Mouse (Mus musculus) 3134 (cell line): ENCODE results near the gene Fat3.

Experiments used
- DNase-seq: peaks from one replicate; pipeline ENCODE4 v3.0.0-alpha.2; 2011; ENCODE audit warnings: low spot score; ENCODE audit not compliant: insufficient read length; ENCODE audit errors: extremely low read depth

Fat3 gene

DNA sequence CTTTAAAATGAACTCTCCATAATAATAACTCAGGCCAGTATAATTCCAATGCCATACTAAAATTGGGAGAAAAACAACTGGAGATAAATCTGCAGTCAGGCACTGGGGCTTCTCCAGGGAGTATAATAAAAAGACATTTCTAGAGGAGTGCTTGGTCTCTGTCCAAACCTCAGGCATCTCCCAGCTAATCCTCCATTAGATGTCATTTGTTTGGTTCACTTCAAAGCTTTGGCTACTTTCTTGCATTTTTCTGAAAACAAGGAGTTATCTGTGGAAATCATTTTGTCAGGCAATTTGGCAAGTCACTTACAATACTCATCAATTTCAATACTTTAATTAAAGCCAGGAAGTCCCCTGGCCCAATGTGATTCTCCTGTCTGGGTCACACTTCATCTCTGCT, 351.0 kb downstream of the Fat3 start:
- DNase-seq: no peak

DNA sequence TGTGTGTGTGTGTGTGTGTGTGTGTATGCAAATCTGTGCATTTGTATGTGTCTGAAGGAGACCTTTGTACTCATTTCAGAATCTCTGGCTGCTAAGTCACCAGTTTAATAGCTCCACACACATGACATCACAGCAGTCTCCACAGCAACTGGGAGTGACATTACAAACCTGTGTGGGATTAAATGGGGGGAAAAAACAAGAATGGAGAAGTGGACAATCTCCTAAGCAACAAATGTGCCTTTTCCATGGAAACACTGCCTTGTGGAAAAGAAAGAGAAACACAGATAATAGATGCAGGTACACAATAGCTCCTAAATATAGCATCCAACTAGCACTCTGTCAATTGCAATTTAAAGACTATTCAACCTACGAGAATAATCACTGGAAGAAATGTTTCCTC, 353.4 kb downstream of the Fat3 start:
- no peak for DNase-seq

DNA sequence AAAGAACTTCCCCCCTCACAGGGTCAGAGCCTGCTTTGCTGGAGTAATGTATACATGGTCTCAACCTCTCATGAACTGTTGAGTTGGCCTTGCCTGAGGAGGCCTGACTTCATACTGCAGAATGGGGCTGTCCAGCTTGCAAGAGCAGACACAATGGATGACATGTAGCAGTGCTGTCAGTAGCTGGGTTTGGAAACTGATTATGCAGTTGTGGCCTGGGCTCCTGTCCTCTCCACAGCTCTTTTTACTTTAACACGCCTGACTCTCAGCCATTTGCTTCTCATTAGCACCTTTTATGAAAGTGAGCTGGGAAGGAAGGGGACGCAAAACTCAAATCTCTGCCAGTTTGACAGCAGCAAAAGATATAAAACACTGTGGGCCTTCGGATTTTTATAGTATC, 356.4 kb downstream of the Fat3 start:
- no peak for DNase-seq

DNA sequence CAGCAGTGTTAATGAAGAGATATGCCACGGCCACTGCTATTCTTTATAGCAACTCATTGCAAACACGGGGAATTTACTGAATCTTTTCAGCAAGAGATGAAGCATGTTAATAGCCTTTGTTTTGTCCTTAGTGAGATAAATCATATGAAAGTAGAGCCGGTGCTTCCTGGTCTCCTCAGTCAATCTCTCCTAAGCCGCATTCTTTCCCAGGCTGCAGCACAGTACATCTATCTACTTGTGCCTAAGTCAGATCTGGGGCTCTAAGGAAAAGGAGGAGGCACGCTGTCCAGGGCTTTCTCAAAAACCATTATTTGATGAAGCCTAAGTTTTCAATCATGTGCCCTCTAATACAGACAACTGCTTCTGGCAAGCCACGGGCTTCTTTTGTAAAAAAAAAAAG, 361.8 kb downstream of the Fat3 start:
- DNase-seq: no peak

DNA sequence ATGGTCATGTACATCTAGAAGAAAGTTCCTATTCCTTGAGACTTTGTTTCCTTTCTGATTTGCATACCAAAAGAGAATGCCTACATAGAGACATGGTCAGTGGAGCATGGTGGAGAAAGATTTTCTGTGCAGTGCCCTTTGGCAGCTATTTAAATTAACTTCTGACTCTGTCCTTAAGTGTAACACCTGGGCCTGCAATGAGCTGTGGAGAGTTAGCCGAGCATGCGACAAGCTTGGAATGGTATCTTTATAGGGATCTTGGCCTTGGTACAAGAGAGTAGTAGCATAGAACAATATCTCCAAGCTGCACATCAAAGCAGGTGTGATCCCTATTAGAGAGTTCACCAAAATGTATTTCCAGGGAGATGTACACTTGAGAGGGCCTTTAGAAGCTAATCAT, 368.0 kb downstream of the Fat3 start:
- no peak for DNase-seq

DNA sequence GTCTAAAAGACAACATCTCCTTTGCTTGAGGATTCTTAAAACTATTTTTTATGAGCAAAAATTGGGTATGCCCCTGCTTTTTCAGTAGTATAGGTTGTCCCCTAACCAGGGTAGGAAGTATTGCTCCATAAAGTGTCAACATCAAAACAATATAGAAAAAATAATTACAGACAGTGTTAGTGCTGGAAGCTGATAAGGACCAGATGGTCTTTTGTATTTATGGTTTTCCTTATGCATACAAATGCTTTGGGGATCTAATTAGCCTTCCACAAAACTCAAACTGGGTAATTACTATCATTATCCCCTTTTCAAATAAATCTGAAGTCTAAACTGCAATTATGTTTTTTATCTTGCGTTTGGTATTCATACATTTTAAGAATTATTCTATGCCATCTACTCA, 368.5 kb downstream of the Fat3 start:
- no peak for DNase-seq

DNA sequence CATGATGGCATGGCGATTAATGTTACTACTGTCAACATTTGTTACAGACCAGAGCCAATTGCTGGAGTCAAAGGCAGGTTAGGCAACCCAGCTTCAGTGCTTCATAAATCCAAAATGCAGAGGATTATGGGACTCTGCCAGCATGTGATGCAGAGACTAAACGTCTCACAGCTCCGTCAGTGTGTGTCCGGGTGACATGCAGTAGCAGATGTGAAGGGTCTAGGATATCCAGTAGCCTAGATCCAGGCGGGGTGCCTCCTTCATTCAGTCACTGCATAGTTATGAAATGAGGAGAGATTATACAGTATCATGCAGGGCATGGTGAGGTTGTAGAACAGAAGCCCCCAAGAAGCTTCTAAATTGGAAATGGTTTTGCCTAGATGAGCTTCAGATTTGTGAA, 379.3 kb downstream of the Fat3 start:
- DNase-seq: no peak

DNA sequence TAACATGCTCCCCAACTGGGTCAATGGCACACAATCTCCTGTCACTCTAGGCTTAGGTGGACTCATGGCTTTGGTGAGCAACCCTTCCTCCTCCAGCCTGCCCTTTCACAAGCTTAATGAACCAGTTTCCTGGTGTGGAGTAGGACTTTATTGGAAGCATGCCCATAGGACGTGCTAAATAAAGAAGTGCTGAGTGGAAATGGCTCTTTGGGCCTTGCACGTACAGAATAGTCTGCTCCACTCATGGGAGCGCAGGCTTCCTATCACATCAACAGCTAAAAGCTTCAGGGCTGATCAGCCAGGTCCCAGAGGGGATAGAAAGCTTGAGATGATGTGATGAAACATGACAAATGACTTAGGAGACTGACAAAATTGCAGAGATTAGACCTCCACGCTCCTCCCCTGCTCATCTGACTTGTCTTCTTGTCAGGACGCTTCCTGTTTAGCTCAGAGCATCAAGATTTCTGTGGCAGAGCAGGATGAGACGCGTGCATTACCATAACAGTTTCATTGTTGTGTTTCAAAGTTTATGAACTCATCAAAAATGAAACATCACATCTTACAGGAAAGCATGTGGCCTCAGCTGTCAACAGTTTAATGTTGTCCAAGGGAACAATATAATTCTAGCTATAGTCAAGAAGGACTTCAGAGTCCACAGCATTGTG, 386.1 kb downstream of the Fat3 start:
- no peak for DNase-seq

DNA sequence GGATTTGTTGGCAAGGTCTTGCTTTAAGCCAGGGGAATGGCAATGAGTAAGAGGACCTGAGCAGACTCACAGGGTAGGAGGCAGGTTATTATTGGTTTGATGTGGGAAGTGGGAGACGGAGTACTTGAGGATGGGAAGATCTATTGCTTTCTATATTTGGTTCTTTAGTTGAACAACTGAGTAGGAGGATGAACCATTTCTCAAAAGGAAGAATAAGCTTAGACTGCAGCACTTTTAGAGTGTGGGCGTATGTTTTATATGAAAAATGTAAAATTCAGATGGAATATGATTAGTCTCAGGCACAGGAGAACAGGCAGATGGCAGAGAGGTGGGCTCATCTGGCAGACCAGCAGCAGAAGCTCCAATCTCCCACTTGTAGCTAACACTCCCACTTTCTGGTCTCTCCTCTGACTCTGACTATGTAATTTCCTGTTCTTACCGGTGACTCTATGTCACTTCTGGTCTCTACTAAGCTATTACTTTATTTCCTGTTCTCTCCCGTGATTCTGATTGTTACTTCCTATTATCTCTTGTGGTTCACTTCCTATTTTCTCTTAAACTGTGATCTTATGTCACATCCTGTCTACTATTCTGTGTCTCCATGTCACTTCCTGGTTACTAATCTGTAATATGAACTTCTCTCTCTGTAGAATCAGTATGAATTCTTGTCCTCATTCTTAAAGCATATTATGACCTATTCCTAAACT, 387.0 kb downstream of the Fat3 start:
- no peak for DNase-seq

DNA sequence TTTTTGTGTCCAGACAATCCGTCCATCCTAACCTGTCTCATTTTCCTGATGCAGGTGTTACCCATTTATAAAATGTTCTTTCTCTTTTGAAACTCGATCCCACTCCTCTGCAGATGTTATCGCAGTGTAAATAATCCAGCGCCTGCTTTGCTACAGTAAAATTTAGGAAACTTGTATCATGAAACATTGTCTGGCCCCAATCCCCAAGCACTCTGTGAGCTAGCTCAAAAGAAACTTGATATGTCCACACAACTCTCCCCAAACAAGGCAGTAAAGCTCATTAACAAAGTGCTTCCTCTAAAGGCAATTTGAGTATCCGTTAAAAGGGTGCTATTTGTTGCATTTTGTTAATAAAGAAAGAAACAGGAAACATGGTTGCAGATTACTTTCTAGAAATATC, 393.2 kb downstream of the Fat3 start:
- DNase-seq: no peak

DNA sequence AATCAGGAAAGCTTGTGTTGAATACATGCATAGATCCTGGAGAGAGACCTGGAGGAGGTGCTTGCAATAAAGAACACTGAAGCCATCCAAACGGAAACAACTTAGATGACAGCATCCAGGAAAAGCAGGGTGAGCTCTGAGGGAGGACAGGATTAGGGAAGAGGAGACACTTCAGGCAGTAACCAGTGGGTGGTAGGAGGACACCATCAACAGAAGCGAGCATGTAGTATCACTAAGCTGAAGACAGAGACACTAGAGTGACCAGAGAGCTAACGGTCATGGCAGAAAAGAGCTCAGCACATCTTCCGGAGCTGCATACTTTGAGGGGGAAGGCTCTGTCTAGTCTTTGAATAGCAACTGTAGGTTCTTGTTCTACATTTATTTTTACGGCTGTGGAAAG, 393.7 kb downstream of the Fat3 start:
- no peak for DNase-seq

DNA sequence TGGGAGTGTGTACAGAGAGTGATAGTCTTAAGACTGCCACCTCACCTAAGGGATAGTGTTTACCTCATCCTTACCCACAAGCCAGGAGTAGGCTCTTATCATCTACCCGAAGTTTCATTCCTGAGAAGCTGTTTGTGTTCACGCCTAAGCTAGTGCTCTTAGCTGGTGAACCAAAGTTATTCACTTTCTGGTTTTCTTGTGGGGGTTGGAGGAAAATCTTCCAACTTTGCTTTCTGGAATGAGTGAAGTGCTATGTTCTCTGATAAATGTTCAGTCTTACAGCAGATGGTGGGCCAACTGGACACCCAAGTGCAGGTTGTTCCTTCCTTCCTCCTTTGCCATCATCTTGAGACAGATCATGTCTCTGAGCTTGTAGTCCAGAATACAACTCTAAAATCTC, 402.5 kb downstream of the Fat3 start:
- DNase-seq: no peak

DNA sequence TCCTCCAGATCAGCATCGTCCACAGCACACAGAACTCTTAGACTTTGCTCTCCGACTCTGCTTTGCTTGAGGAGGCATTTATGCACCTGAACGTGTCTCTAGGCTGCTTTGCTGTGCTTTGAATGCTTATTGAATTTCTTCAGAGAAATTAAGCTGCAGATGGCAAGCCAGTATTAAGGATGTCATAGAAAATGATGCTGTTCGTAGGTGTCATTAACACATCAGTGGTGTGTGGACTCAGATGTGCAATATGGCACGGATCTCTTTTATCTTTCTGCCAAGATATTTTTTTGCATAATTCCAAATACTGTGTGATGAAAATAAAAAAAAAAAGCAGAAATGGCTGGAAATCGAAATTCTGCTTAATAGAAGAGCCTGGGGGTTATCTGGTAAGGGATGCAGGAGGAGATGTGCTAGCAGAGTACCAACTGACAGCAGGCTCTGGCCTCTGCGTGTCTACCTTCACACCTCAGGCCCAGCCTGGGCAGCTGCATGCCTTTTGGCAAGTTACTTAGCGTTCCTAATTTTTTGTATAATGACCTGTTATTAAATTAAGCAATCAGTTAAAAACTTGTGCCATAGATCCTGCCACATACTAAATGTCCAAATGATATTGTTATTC, 407.9 kb downstream of the Fat3 start:
- DNase-seq: no peak

DNA sequence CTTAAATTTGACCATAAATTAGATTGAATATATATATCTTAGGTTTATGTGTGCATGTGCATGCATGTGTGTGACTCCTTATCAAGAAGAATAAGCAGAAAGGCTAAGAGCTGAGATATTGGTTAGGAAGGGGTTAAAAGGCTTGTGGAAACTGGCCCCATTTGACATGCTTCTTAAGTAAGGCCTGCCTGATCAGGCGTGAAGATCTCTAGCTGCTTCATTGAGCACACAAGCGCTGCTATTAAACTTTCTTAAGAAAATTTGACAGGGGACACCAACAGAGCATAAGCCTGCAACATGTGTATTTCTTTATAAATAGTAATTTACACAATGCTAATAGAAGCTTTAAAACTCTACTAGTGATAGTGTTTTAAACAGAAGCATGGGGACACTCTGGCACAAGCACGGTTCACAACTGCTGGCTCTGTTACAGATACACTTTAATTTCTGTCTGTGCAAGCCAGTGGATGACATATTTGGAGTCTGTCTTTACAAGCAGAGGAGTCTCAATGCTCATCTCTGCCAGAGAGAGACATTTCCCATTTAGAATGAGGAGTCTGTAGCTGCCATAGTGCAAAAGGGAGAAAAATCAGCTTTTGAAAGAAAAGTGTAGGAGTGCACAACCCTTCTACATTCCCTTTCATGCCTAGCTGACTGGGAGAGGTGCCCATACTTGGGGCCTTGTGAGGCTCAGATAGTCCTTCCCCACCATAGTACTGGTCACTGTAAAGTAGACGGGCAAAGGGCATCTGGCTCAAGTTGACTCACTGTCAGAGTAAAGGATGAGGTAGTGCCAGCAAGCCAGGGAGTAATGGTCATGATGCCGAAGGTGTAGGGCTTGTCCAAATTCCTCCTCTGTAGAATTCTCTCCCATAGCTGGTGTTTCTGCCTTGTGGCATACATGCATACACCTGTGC, 408.8 kb downstream of the Fat3 start:
- no peak for DNase-seq

DNA sequence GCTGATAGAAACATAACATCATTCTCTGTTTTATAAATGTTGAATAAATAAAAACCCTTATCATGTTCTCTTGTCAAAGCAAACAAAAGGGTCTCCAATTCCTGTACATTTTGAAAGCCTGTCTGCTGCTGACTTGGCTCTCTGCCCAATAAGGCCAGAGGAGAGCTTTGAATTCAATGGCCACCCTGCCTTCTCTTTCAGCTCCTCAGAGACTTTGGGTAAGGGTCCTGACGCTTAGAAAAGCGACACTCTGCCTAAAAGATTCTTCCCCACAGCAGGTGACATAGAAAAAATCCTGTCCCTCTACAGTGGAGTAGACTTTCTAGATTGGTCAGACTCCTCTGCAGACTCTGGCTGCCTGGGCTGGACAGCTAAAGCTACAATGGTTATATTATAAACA, 421.8 kb downstream of the Fat3 start:
- DNase-seq: no peak

DNA sequence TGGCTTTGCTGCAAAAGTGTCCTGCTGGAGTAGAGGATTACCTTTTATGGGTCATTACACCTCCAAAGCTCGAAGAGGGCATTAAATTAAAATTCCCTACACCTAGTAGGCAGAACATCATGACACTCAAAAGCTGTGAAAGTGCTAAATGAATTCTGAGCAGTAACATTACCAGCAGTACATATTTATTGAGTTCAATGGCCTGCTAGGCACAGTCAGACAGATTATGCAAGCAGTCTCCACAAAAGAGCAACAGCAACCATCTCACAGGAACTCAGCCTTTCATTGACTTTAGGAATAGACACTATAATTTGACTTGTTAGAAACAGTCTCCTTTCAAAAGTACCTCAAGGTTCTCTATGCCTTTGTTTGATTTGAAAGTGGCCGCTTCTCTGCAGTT, 426.4 kb downstream of the Fat3 start:
- DNase-seq: no peak

DNA sequence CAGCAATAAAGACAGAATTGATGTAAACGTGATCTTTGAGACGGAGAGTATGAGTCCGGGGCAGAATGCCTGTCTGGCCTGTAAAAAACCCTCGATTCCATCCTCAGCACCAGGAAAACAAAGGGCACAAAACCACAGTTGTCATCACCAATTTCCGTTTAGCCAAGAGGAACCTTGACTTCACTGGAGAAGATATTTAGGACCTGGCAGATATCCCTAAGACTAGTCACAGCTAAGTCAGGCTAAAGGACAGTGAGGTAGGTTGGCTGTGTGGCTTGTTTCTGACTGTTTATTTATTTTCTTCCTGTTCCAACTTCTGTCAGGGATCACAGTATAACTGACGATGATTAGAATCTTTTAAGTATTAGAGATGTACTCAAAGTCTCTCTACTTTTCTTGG, 427.0 kb downstream of the Fat3 start:
- no peak for DNase-seq

DNA sequence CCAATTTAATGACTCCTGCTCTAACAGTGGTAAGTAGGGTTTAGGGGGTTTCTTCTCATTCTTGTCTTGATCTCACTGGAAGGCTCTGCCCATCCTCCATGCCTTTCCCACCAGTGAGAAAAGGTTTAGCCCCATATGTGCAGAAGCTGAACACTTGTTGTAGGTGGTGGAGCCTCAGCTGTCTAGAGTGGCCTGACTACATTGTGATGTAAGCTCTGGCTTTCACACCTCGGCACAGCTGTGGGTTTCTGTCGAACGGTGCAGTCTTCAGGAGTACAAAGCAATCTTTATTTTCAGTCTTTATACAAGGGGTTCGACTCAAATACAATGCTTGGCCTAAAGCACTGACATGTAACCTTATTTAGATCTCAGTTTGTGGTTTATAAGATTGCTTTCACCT, 437.6 kb downstream of the Fat3 start:
- DNase-seq: no peak

DNA sequence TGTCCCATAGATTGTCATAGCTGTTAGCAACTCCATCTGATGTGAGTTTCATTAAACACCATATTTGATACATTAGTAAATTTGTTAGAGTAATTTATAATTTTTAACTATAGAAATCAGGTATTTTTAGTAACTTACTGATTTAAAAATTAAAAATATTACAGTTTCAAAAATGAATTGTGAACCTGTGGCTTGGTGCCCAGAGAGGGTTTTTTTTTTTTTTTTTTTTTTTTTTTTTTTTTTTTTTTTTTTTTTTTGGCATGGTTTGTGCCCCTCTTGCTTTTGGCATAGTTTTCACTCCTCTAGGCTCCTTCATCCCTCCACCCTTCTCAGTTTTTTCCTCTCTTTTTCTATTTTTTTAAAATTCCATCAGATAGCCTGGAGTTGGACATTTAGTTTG, 438.6 kb downstream of the Fat3 start:
- DNase-seq: no peak

DNA sequence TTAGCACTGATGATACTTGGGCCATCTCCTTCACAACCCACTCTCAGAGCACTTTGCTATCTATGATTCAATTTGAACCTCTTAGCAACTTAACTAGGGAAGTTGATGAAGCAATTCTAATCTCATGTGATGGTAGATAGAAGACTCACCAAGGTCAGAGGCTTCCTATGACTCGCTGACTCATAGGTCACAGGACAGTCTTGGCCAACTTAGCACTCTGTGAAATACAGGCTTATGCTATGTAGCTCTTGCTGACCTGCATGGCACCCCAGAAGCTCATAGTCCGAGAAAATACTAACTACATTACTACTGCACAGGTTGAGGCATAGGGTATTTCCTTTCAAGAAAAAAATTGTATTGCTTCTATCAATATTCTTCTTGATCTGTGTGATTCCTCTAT, 454.4 kb downstream of the Fat3 start:
- no peak for DNase-seq

DNA sequence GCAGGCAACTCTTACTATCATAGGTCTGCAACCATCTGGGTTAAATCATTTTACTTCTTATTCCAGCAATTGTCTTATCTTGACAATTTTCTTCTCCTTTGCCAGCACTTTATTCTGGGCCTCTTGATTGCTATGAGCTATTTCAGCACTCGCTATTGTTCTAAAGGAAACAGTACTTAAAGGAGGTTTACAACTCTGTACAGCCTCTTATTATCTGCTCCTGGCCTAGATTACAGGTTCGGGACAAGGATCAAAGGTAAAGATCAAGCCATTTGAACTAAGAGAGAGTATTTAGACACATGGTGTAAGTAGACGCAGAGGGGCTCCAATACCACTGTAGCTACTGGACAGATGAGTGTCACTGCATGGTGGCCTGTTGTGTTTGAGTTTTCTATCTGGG, 463.7 kb downstream of the Fat3 start:
- no peak for DNase-seq
